Mouse (Mus musculus): ENCODE results near the gene Plbd2.

Gene Plbd2

GRCm38 (mm10) chr5:120437986-120438385, 65.4 kb downstream of the Plbd2 start:
- DNase-seq (ENCODE audit: low spot score in 2 of 2), result no peak

- DNase-seq (ENCODE audit: low spot score in 2 of 2), result no peak
Measured at GRCm38 (mm10) chr5:120437539-120437938, 65.9 kb downstream of the Plbd2 start.

GRCm38 (mm10) chr5:120436885-120437495, 66.4 kb downstream of the Plbd2 start:
- no peak for DNase-seq (ENCODE audit: low spot score in 2 of 2)

GRCm38 (mm10) chr5:120435731-120436501, 67.5 kb downstream of the Plbd2 start:
- DNase-seq (ENCODE audit: low spot score in 2 of 2), result no peak

GRCm38 (mm10) chr5:120435006-120435681, 68.3 kb downstream of the Plbd2 start:
- DNase-seq (ENCODE audit: low spot score in 2 of 2), result no peak

GRCm38 (mm10) chr5:120434231-120434735, 69.1 kb downstream of the Plbd2 start:
- DNase-seq (ENCODE audit: low spot score in 2 of 2), result no peak
